Mouse (Mus musculus) yolk sac, embryonic 10.5 days (tissue): ENCODE data around the gene Zfp27.

Source experiments
- DNase-seq: peaks from one replicate; pipeline ENCODE4 v3.0.0-alpha.2; 2017; ENCODE audit warnings: low spot score

Gene Zfp27

DNA sequence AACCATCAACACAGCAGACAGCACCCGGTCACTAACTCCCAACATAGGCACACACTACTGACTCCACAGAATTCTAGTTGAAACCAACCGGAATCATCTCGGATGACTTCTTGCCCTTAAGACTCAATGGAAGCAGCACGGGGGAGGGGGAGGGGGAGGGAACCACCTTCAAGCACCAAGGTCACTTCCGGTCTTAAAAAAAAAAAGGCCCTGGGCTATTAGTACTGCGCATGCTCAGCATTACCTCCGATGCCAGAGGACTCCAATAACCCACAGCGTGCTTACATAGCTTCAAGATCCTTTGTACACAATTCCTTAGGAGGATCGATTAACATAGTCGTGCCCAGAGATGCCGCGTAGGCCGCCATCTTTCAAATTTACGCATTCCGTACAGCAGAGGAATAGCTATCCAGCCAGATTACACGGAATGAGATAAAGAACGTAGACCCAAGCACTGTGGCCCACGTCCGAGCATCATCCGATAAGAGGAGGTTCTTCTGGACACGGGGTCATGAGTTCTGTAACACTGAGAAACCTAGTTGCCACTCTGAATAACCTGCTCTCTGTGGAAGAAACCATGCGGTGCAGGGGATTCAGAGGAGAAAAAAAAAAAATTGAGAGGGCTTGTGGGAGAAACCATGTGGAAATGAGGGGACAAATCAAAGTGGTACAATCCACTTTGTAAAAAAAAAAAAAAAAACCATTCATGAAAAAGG is at the start of gene Zfp27:
Gene Zfp27, minus strand, starts transcription at position 607 of the 716 bp plus-strand sequence.
- peak; percentile 91 for DNase-seq

DNA sequence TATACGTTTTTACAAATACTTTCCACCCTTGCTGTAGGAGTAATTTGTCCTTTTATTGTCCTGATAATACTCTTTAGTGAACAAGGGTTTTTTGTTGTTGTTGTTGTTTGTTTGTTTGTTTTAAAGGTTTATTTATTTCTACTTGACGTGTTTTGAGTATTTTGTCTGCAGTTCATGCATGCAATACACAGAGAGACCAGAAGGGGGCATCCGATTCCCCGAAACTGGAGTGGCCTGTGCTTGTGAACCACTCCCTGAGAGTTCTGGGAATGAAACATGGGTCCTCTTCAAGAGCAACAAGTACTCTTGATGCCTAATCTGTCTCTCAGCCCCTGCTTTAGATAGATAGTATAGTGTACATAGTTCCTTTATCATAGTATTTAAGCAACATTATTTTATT is 48.4 kb upstream of the Zfp27 start:
- peak; percentile 48 for DNase-seq

DNA sequence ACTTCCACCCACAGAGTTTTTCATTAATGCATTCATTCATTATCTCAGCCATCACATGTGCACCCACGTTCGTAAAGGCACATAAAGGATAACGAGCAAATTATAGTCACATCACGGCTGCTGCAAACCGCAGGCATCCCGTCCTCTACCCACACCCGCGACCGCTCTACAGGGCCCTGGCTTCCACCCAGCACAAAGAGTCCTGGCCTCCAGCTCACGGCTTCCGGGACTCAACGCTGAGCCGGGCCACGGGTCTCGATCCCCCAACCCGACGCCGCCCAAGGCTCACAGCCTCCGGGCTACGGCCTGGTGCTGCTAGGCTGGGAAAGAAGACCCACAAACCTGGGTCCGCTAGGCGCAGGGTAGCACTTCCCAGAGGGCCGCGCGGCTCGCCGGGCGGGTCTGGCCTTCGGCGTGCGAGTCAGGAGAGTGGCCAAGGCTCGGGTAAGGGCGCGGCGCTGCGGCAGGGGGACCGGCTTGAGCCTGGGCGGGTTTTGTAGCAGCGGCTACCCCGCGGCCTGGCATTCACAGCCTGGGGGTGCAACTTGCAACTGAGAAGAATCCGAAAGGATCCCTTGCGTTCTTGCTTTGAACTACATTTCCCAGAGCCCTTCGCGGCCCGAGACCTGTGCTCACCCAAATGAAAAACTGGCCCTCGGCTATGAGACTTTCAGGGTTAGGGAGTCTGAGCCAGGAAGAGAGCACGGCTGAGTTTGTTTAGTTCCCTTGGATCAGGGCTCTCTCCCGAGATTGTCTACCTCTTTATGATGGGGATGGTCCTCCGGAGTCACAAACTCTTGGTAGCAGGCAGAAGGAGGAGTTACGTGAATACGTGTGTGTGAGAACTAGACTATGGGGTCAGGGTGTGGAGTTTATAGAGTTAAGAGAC is 47.4 kb upstream of the Zfp27 start, which contains the start of gene Zfp74:
Gene Zfp74, minus strand, starts transcription at position 577 of the 889 bp plus-strand sequence.
- peak; percentile 90 for DNase-seq

DNA sequence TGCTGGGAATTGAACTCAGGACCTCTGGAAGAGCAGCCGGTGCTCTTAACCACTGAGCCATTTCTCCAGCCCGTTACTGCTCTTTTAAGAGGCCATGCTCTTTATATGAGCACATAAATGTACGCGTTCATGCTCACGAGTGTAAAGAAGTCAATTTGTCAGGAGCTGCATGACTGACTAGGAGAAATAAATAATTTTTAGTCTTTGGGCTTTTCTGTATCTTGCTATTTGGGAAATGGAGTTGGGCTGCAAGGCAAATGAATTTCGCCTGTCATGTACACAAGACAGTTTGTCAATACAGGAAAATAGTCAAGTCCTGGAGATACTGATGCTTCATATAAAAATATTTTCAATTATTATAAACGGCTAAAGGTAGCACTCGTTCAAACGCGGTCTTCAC is 46.7 kb upstream of the Zfp27 start:
- no peak for DNase-seq

DNA sequence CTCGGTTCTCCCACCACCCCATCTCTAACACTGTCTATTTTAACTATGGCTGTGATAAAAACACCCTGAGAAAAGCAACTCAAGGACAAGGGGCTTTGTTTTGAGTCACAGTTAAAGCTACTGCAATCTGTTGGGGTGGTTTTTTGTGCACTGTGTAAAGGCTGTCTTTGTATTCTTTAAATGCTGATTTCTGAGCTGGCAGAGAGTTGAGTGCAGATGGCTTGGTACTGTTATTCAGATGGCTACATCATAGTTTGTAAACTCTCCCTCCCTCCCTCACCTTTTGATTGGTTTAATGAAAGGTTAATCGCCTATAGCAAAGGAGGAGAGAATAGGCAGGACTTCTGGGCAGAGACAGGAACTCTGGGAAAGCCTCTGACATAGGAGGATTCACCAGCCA is 37.8 kb upstream of the Zfp27 start:
- no peak for DNase-seq

DNA sequence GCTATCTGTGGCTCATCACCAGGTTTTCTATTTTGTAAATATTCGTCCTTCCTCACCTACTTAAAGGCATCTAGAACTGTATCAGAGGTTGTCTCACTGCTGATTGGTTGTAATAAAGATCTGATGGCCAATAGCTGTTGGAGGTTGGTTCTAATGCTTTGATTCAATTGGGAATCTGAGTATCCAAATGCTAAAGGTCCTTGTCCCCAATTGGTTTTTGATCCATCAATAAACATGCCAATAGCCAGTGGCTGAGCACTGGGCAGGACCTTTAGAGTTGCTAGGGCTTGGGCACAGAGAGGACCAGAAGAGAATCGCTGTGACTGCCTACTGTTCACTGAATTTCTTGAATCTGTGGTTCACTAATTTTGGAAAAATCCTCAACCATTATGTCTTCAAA is 37.3 kb upstream of the Zfp27 start:
- DNase-seq: no peak

DNA sequence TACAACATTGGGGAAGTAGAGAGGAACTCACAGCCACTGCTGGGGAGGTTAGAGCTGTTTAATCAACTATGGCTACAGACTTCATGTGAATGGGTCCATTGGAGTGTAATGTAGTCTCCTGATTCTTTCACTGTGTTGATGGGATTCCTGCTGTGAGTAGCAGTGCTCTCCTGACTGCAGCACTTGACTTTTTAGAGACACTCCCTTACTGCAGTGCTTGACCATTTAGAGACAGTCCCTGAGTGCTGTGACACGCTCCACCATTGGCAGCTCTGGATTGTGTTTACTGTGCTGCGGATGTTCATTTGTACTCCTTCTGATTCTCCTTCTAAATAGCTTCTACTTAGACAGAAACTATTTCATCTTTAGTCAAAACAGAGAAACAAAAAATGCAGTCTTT is 36.4 kb upstream of the Zfp27 start:
- no peak for DNase-seq

DNA sequence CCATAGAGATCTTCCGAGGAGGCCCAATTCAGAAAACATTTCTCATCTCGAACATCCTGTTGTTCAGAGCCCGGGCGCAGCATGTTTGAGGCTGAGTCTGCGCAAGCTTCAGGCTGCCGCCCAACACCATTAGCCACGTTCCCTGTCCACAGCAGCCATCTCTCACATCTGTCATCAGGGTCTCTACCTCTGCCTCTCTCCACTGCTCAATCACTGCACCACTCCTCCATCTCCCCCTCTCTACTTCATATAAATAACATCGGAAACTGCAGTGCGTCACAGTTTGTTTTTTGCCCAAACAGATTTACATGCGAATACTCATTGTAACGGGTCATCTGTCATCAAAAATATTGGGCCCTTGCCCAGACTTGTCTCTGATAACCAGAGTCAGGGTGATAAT is 34.7 kb upstream of the Zfp27 start:
- no peak for DNase-seq

DNA sequence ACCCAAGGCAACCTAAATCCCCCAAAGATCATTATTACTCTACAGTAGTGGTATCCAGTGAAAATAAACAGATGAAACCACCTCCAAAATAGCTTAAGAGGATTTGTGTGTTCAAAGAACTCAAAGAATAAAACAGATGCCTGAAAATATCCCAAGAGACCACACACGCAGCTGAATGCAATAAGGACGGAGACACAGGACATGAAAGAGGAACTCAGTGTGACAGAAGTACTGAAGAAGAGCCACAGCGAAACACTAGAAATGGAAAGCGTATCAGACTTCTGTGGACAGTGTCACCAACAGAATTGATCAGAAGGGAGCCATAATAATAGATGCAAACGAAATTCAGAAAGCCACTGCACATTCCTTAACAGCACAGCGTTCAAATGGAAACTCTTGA is 32.5 kb upstream of the Zfp27 start:
- no peak for DNase-seq

DNA sequence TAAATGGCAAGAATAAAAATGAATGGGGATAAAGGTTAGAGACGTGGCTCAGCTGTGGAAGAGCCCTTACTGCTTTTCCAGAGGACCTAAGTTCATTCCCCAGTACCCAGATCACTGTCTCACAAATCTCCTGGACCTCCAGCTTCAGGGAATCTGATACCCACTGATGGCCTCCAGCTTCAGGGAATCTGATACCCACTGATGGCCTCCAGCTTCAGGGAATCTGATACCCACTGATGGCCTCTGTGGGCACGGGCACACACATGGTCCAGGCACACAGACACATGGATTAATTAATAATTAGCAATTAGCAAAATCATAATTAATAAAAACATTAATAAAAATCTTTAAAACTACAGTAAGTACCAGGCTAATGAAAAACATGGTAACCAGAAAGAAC is 16.4 kb upstream of the Zfp27 start:
- no peak for DNase-seq

DNA sequence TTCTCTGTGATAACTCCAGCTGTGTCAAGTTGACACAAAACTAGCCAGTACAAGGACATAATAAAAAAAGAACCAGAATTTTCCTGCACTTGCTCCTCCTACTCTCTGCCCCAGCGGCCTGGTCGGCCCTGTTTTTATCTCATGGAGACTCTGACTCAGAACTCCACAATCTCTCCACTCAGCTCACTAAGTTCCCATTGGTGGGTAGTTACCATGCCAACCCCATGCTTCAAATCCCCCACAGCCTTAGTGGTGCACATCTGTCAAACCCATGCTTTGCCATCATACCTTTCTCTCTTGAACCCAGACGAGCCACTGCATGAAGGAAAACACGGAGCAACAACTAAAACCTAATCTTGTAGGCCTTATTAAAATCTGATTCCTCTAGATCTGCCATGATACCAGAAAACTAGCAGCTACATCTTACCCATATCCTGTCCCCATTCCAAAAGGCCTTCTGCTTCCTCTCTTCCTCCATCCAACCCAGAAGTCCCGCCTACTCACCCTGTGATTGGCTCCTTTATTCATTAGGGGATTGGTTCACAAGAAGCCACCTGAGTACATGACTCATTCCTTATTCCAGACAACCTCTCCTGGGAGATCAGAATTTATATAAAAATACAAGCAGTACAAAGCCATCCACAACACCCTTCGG is 15.2 kb upstream of the Zfp27 start:
- no peak for DNase-seq

DNA sequence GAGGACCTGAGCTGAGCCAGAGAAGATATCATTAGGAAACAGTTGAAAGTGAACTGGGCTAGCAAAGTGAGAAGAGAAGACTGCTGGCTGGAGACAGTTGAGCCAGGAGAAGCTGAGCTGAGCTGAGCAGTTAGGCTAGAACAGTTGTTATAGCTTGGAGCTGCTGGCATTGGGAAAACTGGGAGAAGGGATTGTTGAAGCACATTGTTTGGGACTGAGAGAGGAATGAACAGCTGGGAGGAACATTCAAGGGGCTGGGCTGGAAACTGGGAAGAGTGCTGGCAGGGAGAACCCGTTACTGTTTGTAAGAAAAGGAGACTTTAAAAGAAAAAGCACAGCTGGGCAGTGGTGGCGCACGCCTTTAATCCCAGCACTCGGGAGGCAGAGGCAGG is 11.7 kb upstream of the Zfp27 start:
- no peak for DNase-seq

DNA sequence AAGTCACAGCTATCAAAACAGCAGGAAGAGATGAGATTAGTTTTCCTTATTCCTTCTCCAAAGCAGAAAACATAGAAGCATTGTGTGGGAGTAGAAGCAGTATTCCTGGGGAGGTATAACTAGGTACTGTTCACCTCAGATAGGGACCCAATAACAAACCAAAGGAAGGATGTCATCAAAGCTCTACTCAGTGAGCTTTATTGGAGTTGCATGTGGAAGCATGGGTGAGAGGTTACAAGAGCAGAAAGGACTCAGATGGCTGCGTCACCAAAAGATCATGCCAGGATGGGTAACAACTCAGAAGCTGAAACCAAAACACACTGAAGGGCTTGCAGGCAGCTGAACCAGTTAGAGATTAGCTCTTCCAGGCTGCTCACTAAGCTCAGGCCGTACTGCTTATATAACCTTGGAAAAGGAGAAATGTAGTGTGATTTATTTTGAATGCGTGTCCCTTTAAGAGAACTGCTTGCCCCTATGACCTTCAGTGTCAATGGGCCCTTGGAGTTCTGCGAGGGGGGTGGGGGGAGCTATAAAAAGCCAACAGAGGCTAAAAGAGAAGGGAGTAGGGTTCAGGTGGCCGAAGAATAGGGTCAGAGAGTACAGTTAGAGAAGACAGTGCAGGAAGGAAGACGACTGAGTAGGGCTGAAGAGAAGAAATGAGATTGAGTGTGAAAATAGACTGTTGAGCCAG is 11.1 kb upstream of the Zfp27 start:
- peak; percentile 47 for DNase-seq

DNA sequence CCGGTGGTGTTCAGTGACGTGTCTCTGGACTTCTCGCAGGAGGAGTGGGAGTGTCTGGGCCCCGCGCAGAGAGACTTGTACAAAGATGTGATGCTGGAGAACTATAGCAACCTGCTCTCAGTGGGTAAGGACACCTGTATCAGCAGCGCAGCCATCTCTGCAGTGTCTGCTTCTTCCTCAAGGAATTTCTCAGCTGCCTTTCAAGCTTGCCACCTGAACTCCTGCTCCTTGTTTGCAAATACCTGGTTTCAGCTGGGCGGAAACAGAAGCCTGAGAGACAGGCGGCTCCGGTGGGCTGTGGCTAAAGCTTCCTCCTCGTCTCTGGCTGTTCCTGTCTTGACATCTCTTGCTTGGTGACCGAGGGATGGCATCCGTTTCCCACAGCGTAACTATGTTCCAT is 5.8 kb upstream of the Zfp27 start:
- DNase-seq: no peak

DNA sequence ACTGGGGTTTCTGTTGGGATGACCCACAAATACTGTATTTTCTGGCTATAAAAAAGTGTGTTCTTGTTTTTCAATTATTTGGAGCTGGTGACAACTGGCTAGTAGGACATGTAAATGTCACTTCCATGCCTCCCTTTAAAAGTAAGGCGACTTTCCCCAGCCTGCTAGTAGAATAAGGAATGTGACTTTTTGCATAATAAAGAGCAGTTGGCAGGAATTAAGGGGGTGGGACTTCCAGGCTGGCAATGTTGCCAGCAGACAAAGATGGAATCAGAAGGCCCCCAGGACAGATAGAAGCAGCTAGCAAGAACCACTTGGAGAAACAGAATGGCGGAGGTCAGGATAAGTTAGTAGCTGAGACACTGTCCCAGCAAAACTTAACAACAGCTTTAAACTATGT is 3.9 kb upstream of the Zfp27 start:
- DNase-seq: no peak

DNA sequence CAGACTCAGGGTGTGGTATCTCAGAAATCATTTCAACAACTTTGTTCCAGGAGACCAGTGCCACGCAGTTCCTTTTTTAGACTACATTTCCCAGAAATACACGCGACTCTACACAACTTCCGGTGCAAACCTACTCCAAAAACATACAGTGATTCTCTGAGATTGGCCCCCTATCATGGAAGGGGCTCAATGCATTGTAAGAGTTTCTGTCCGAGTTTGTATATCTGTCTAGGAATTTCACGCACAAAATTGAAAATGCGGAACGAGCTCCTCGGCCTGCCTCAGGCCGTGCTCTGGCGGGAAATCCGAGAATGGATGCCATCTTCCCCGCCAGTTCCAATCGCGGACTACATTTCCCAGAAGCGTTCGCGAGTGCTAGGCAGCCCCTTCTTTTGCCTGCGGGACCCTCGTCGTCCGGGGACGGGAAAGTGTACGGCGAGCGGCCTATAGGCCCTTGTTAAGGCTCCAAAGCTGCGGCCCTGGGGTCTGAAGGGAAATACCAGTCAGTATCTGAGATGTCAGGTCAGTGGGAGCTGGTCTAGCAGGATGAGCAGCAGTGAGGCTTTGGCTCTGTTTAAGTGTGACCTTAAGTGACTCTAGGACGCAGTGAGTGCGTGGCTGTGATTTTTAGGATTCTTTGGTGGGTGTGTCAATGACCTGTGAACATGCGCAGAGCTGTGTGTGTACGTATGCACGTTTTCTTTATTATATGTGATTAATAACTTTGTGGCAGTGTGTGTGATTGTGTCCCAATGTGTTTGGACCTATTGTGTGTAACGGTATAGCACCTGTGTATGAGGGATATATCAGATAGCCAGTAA is 2.0 kb upstream of the Zfp27 start, which contains the start of gene Zfp383:
Gene Zfp383, plus strand, starts transcription at position 94 of the 821 bp plus-strand sequence.
- DNase-seq: peak; percentile 94

DNA sequence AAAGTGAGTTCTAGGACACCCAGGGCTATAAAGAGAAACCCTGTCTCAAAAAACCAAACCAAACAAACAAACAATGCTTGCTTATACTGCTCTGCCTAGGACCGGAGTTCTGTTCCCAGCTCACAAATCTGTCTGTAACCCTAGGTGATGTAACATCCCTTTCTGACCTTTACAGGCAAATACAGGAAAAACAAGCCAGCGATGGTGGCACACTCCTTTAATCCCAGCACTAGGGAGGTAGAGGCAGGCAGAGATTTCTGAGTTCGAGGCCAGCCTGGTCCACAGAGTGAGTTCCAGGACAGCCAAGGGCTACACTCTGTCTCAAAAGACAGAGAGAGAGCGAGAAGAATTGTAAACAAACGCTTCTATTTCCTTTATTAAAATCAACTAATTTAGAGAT is 834 bp upstream of the Zfp27 start:
- DNase-seq: no peak

DNA sequence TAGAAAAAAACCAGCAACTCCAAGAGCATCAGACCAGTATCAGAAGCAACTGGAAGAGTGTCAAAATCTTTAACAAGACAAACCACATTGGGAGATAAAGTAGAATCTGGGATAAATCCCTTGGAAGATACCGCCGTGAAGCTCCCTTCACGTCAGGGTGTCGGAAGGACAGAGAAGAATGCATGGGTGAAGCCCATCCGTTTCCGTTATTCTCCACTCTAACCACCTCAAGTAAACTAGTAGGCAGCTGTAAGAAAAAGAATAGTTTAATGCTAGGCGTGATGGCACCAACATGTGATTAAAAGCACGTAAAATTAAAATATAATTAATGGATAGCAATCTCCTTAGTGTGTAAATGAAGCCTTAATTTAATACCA is 298 bp upstream of the Zfp27 start:
- DNase-seq: no peak

DNA sequence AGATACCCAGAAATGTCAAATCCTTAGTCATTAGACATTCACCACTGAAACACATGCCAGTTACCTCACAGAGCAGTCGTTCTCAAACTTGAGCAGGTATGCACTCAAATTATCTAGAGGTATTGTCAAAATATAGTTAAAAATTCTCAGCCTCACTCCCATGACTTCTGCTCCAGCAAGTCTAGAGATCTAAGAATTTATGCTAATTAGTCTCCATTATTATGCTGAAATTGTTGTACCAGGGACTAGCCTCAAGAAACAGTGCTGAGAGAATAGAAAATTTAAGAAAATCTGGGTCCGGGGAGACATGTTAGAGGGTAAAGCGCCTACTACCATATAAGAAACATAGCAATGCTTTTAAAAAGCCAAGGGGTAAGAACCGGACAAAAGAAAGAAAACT is 2.3 kb downstream of the Zfp27 start:
- no peak for DNase-seq

DNA sequence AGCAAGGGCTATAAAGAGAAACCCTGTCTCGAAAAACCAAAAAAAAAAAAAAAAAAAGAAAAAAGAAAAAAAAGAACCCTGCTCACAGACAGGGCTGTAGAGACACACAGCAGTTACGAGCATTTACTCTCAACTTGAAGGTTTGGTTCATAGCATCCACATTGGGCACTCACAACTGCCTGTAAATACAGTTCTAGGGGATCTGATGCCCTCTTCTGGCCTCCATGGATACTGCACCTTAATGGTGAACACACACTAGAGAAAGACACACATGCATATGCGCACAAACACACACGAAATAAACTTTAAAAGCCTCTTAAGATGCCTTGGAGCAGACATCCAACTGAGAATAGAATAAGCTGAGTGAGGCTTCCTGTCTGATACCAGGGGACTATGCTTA is 8.0 kb downstream of the Zfp27 start:
- DNase-seq: no peak

DNA sequence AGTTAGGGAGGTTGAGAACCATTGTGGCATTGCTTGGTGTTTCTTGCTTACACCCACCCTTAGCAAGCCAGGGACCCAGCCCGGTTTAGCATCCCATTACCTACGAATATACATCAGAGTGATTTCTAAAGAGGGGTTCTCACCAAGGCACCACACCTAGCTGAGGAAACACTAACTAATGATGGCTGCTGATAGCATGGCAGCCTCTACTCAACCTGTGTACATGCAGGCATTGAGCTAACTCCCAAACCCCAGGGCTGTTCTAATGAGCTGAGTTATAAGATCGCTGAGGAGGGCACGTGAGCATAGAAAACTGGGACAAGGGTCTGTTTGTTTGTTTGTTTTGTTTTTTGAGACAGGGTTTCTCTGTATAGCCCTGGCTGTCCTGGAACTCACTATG is 13.6 kb downstream of the Zfp27 start:
- no peak for DNase-seq
